In genomic region chr11:68602200-68602931, GRCm38 (mm10) we compare ENCODE assay signal across 10 mouse cellular contexts. TPM values are rescaled to one million over a fixed set of nuclear protein-coding genes. Genes with fewer than 3 reads are reported as not detected.
DNase-seq lines count a peak whose midpoint lies in the region; ATAC-seq and TF ChIP-seq lines count a peak whose summit lies in the region.
"Had no signal": no experiment of that assay in that cellular context is flagged by ENCODE, and none has a peak within 500 bp of the region (broad histone marks: within the 10 kb centered on the region; RNA-seq: fewer than 3 reads in every experiment).

No protein-coding gene starts in this region.

- DNase-seq in gastrocnemius, adult 2 months, result peak; percentile 48
- no peak for DNase-seq in gastrocnemius, postnatal 25 days
- peak; percentile 53 for DNase-seq in ZHBTc4 (ENCODE audit: low read depth, low spot score)
- peak; percentile 81 for DNase-seq in heart, postnatal 0 days (ENCODE audit: low spot score)
- DNase-seq in liver, embryonic 11.5 days (ENCODE audit: low spot score), result no peak

- TF ChIP-seq CTCF in gastrocnemius, adult 2 months (IDR thresholded peaks at IDR 0.05), result no peak
- TF ChIP-seq CTCF in heart, postnatal 0 days (IDR thresholded peaks at IDR 0.05; ENCODE audit: low read depth), result no peak

- peak; percentile 16; the same call in 1 of the 2 replicates for TF ChIP-seq EP300 in heart, postnatal 0 days (IDR thresholded peaks at IDR 0.05; ENCODE audit: low read depth)

- intact Hi-C loops in gastrocnemius, adult 2 months (cut with DNase I), result no loop called here

- WGBS in heart, postnatal 0 days, result 12% methylated on average over 6 of the region's 8 CpGs
- 18% methylated on average over 8 of the region's 8 CpGs for WGBS in liver, embryonic 11.5 days

- H3K9me3 ChIP-seq in heart, postnatal 0 days (replicated peaks; ENCODE audit: control insufficient read depth, low read length), result no peaks in the 10 kb centered on the region
- no peaks in the 10 kb centered on the region for H3K9me3 ChIP-seq in liver, embryonic 11.5 days (ENCODE audit: control insufficient read depth, low read length)

- H3K36me3 ChIP-seq in heart, postnatal 0 days (replicated peaks; ENCODE audit: control insufficient read depth, insufficient read depth, low read length), result no peaks in the 10 kb centered on the region
- no peaks in the 10 kb centered on the region for H3K36me3 ChIP-seq in liver, embryonic 11.5 days (ENCODE audit: control insufficient read depth, insufficient read depth, low read length)

- H3K9ac ChIP-seq in heart, postnatal 0 days (replicated peaks; ENCODE audit: low read depth, low read length), result no peak overlapping the region
- H3K9ac ChIP-seq in liver, embryonic 11.5 days (ENCODE audit: low read depth, low read length), result no peak overlapping the region

- no peak overlapping the region for H3K4me3 ChIP-seq in gastrocnemius, adult 2 months
- H3K4me3 ChIP-seq in heart, postnatal 0 days (ENCODE audit: low read depth, low read length), result no peak overlapping the region
- no peak overlapping the region for H3K4me3 ChIP-seq in liver, embryonic 11.5 days (ENCODE audit: low read depth, low read length)

- no peaks in the 10 kb centered on the region for H3K27me3 ChIP-seq in heart, postnatal 0 days (ENCODE audit: control insufficient read depth, insufficient read depth, low read length)
- no peaks in the 10 kb centered on the region; the same call in 1 of the 2 replicates for H3K27me3 ChIP-seq in liver, embryonic 11.5 days (replicated peaks; ENCODE audit: control insufficient read depth, insufficient read depth, low read length)

- H3K27ac ChIP-seq in gastrocnemius, adult 2 months, result no peak overlapping the region
- peak overlapping the region; percentile 81 for H3K27ac ChIP-seq in heart, postnatal 0 days (ENCODE audit: low read depth)
- peak overlapping the region; percentile 54; the same call in 1 of the 2 replicates for H3K27ac ChIP-seq in liver, embryonic 11.5 days (ENCODE audit: low read depth, low read length)

- peaks cover 30% of the 10 kb centered on the region for H3K4me1 ChIP-seq in heart, postnatal 0 days (ENCODE audit: control insufficient read depth, insufficient read depth)
- H3K4me1 ChIP-seq in liver, embryonic 11.5 days (replicated peaks; ENCODE audit: control insufficient read depth, insufficient read depth, low read length), result peaks cover 20% of the 10 kb centered on the region

- H3K4me2 ChIP-seq in heart, postnatal 0 days (ENCODE audit: low read depth, low read length), result no peak overlapping the region
- no peak overlapping the region for H3K4me2 ChIP-seq in liver, embryonic 11.5 days

- ATAC-seq in heart, postnatal 0 days (ENCODE audit: insufficient read depth, low read depth), result peak; percentile 78
- no peak for ATAC-seq in liver, embryonic 11.5 days (replicated peaks; ENCODE audit: low FRiP score)
- no peak for ATAC-seq in erythroblast, adult 5-6 weeks (replicated peaks; ENCODE audit: low FRiP score, poor library complexity, severe bottlenecking)
- no peak for ATAC-seq in CD4-positive, CD25-positive, alpha-beta regulatory T cell, adult 4 months
- no peak for ATAC-seq in activated CD4-positive, CD25-positive, alpha-beta regulatory T cell, adult 4 months

RNA-seq across cellular contexts. Expression of gene Ccdc42, which starts 15.5 kb away (rescaled TPM):
- not detected for total RNA-seq in gastrocnemius, adult 2 months (2021)
- total RNA-seq in gastrocnemius, postnatal 25 days (2021), result not detected
- total RNA-seq in heart, postnatal 0 days (2014; rRNA removed; ENCODE audit: low replicate concordance), result 1.4 TPM in 1 of 2 replicates, not detected in the other
- 0.45 and 0.55 TPM in 2 replicates for polyA plus RNA-seq in heart, postnatal 0 days (2015; fragmentation: Nextera tagmentation; extraction: Ambion mirVana)
- 0.26 and 0.56 TPM in 2 replicates for polyA plus RNA-seq in liver, embryonic 11.5 days (2014; fragmentation: Nextera tagmentation; extraction: Ambion mirVana)
- not detected in 2 replicates for total RNA-seq in erythroblast, adult 5-6 weeks (2015; ENCODE audit: low replicate concordance)
- total RNA-seq in erythroblast, adult 5-6 weeks (2017; ENCODE audit: low replicate concordance), result not detected in 2 replicates
- not detected for polyA plus RNA-seq in CD4-positive, CD25-positive, alpha-beta regulatory T cell, adult 4 months (2017; shearing (Covaris generic))
- polyA plus RNA-seq in activated CD4-positive, CD25-positive, alpha-beta regulatory T cell, adult 4 months (2017; shearing (Covaris generic)), result not detected
- total RNA-seq: hematopoietic stem cell, adult 5-6 weeks had no signal
- polyA plus RNA-seq: neural tube, embryonic 14.5 days had no signal

RNA-seq across cellular contexts. Expression of gene Mfsd6l, which starts 46.4 kb away (rescaled TPM):
- total RNA-seq in gastrocnemius, adult 2 months (2021), result under 1 TPM in 1 of 2 experiments, not detected in 1; 0.11 TPM
- not detected for total RNA-seq in gastrocnemius, postnatal 25 days (2021)
- total RNA-seq in heart, postnatal 0 days (2014; rRNA removed; ENCODE audit: low replicate concordance), result 0.08 TPM in 1 of 2 replicates, not detected in the other
- 0.08 and 0.27 TPM in 2 replicates for polyA plus RNA-seq in heart, postnatal 0 days (2015; fragmentation: Nextera tagmentation; extraction: Ambion mirVana)
- not detected in 2 replicates for polyA plus RNA-seq in liver, embryonic 11.5 days (2014; fragmentation: Nextera tagmentation; extraction: Ambion mirVana)
- not detected in 2 replicates for total RNA-seq in erythroblast, adult 5-6 weeks (2015; ENCODE audit: low replicate concordance)
- total RNA-seq in erythroblast, adult 5-6 weeks (2017; ENCODE audit: low replicate concordance), result not detected in 2 replicates
- polyA plus RNA-seq in CD4-positive, CD25-positive, alpha-beta regulatory T cell, adult 4 months (2017; shearing (Covaris generic)), result not detected
- not detected for polyA plus RNA-seq in activated CD4-positive, CD25-positive, alpha-beta regulatory T cell, adult 4 months (2017; shearing (Covaris generic))
- total RNA-seq: hematopoietic stem cell, adult 5-6 weeks had no signal
- polyA plus RNA-seq: neural tube, embryonic 14.5 days had no signal

Comparison
In these comparisons a context has a peak if more than half of its experiments do, and no peak if none do; other contexts are left out.
1. DNase-seq: peak in gastrocnemius, adult 2 months (single experiment), ZHBTc4 (single experiment) and heart, postnatal 0 days (single experiment); none in gastrocnemius, postnatal 25 days (single experiment) and liver, embryonic 11.5 days (single experiment).